In genomic region chr1:106407963-106408440, GRCm38 (mm10) we compare ENCODE assay signal across 9 mouse cellular contexts.
DNase-seq lines count a peak whose midpoint lies in the region; ATAC-seq and TF ChIP-seq lines count a peak whose summit lies in the region.
"Had no signal": no experiment of that assay in that cellular context is flagged by ENCODE, and none has a peak within 500 bp of the region (broad histone marks: within the 10 kb centered on the region; RNA-seq: fewer than 3 reads in every experiment).

No protein-coding gene starts in this region.

- peak; percentile 26 for DNase-seq in gastrocnemius, adult 18-20 months (ENCODE audit: low spot score)
- DNase-seq in gastrocnemius, postnatal 10 days: no peak
- DNase-seq in lung, postnatal 25 days (ENCODE audit: low spot score): peak; percentile 47
- DNase-seq in spleen, adult 12 weeks (ENCODE audit: low spot score): no peak
- no peak for DNase-seq in right cerebral cortex, postnatal 25 days

- no peak overlapping the region for H3K4me2 ChIP-seq in forebrain, embryonic 15.5 days (replicated peaks)

- peak overlapping the region; percentile 40 for H3K4me3 ChIP-seq in bone marrow macrophage, adult 2 months (ENCODE audit: insufficient read depth, low read length)
- H3K4me3 ChIP-seq in forebrain, embryonic 15.5 days: no peak overlapping the region

- H3K27ac ChIP-seq in bone marrow macrophage, adult 2 months (ENCODE audit: insufficient read depth, low read depth, low read length): peak overlapping the region; percentile 28
- H3K27ac ChIP-seq in forebrain, embryonic 15.5 days (replicated peaks): no peak overlapping the region
- H3K27ac ChIP-seq: liver, embryonic 14.5 days had no signal

- H3K4me1 ChIP-seq in bone marrow macrophage, adult 2 months (ENCODE audit: control insufficient read depth, insufficient read depth, low read length): peaks cover 17% of the 10 kb centered on the region
- H3K4me1 ChIP-seq in forebrain, embryonic 15.5 days: peaks cover 5% of the 10 kb centered on the region; the same call in 1 of the 2 replicates

- TF ChIP-seq CTCF in bone marrow macrophage, adult 2 months (IDR thresholded peaks at IDR 0.05; ENCODE audit: low read depth, low read length): no peak

- WGBS in forebrain, embryonic 15.5 days: 83% methylated on average over 7 of the region's 7 CpGs

- no peak overlapping the region for H3K9ac ChIP-seq in forebrain, embryonic 15.5 days (replicated peaks)
- H3K9ac ChIP-seq: liver, embryonic 14.5 days had no signal

- TF ChIP-seq POLR2A in bone marrow macrophage, adult 2 months (IDR thresholded peaks at IDR 0.05; ENCODE audit: borderline replicate concordance, low read depth, low read length): no peak

- H3K9me3 ChIP-seq in forebrain, embryonic 15.5 days: no peaks in the 10 kb centered on the region

- H3K36me3 ChIP-seq in forebrain, embryonic 15.5 days: no peaks in the 10 kb centered on the region

- ATAC-seq in hematopoietic stem cell, adult 5-6 weeks (replicated peaks in 1 of 2; ENCODE audit: insufficient read depth in 1 of 2, low FRiP score in 2 of 2, low TSS enrichment in 1 of 2, low read depth in 1 of 2, poor library complexity in 2 of 2, severe bottlenecking in 2 of 2): peak; percentile 57 to 68
- no peak for ATAC-seq in forebrain, embryonic 15.5 days (replicated peaks)

- no peaks in the 10 kb centered on the region for H3K27me3 ChIP-seq in forebrain, embryonic 15.5 days

Comparison
In these comparisons a context has a peak if more than half of its experiments do, and no peak if none do; other contexts are left out.
1. DNase-seq: peak in gastrocnemius, adult 18-20 months (single experiment) and lung, postnatal 25 days (single experiment); none in gastrocnemius, postnatal 10 days (single experiment), spleen, adult 12 weeks (single experiment) and right cerebral cortex, postnatal 25 days (single experiment).